Mouse (Mus musculus): ENCODE data around the gene Prdm16.

DNA sequence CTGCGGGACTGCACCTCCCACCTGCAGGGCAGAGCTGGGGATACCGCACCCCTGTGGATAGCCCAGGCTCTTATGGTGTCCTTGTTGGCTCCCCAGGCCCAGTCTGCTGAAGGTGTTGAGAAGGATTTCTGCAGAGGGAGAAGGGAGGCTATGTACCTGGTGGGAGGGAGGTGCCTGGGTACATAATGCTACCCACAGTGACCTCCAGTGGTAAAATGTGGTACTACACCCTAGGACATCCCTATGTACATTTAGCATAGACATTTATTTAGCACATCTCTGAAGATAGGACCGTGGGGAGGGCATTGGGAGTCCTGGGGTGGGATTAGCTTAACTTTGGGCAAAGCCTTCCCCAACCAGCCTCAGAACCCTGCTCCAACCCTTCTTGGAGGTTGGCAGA is 363.7 kb downstream of the Prdm16 start:
- TF ChIP-seq CTCF (IDR thresholded peaks at IDR 0.05; ENCODE audit: control insufficient read depth, insufficient read depth, insufficient read length): no peak
- no peak for TF ChIP-seq MAX (IDR thresholded peaks at IDR 0.05)
- TF ChIP-seq USF1 (IDR thresholded peaks at IDR 0.05; ENCODE audit: low read depth): no peak
- TF ChIP-seq MYOG (IDR thresholded peaks at IDR 0.05; ENCODE audit: control insufficient read depth, extremely low read depth, insufficient read length): no peak

All from C2C12 (cell line).